Mouse (Mus musculus): ENCODE measurements around the gene Grasp.

DNA sequence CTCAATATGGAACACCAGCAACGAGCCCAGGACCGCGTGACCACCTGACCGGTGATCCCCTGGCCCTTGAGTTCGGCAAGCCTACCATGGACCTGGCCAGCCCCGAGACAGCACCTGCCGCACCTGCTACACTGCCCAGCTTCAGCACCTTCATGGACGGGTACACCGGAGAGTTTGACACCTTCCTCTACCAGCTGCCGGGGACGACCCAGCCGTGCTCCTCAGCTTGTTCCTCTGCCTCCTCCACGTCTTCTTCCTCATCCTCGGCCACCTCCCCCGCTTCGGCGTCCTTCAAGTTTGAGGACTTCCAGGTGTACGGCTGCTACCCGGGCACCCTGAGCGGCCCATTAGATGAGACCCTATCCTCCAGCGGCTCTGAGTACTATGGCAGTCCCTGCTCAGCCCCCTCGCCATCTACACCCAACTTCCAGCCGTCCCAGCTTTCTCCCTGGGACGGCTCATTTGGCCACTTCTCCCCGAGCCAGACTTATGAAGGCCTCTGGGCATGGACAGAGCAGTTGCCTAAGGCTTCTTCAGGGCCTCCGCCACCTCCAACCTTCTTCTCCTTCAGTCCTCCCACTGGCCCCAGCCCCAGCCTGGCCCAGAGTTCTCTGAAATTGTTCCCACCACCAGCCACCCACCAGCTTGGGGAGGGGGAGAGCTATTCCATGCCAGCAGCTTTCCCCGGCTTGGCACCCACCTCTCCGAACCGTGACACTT, 46.3 kb downstream of the Grasp start:
- no peak for TF ChIP-seq CTCF (IDR thresholded peaks at IDR 0.05; ENCODE audit: low read depth)
- TF ChIP-seq EP300 (IDR thresholded peaks at IDR 0.05; ENCODE audit: low read depth), result no peak

All from liver, postnatal 0 days (tissue).